Comparison of ENCODE assay signal across 8 mouse cellular contexts in genomic region chr12:69539353-69539752, GRCm38 (mm10). TPM values are rescaled to one million over a fixed set of nuclear protein-coding genes. Genes with fewer than 3 reads are reported as not detected.
DNase-seq lines count a peak whose midpoint lies in the region; ATAC-seq and TF ChIP-seq lines count a peak whose summit lies in the region.

No protein-coding gene starts in this region.

- H3K9ac ChIP-seq in forebrain, embryonic 13.5 days, result no peak overlapping the region
- no peak overlapping the region for H3K9ac ChIP-seq in forebrain, embryonic 16.5 days (replicated peaks; ENCODE audit: low read depth, low read length)
- no peak overlapping the region for H3K9ac ChIP-seq in lung, postnatal 0 days (replicated peaks; ENCODE audit: low read depth)
- no peak overlapping the region for H3K9ac ChIP-seq in heart, embryonic 16.5 days (ENCODE audit: low read length)
- no peak overlapping the region for H3K9ac ChIP-seq in stomach, embryonic 15.5 days
- no peak overlapping the region for H3K9ac ChIP-seq in hindbrain, embryonic 14.5 days

- 0 out of 2 replicates have a peak, but pooled peaks cover 5% of the 10 kb centered on the region for H3K27me3 ChIP-seq in forebrain, embryonic 13.5 days
- H3K27me3 ChIP-seq in forebrain, embryonic 16.5 days (replicated peaks; ENCODE audit: control insufficient read depth, insufficient read depth, low read length), result no peaks in the 10 kb centered on the region
- no peaks in the 10 kb centered on the region for H3K27me3 ChIP-seq in lung, postnatal 0 days (replicated peaks; ENCODE audit: insufficient read depth, low read length)
- no peaks in the 10 kb centered on the region for H3K27me3 ChIP-seq in heart, embryonic 16.5 days (ENCODE audit: control insufficient read depth, insufficient read depth, low read length)
- H3K27me3 ChIP-seq in stomach, embryonic 15.5 days (replicated peaks), result no peaks in the 10 kb centered on the region
- H3K27me3 ChIP-seq in hindbrain, embryonic 14.5 days (ENCODE audit: control insufficient read depth, insufficient read depth, low read length), result no peaks in the 10 kb centered on the region

- DNase-seq in lung, postnatal 0 days (ENCODE audit: low spot score), result peak; percentile 58
- no peak for DNase-seq in lung, postnatal 25 days (ENCODE audit: low spot score)
- DNase-seq in urinary bladder, postnatal 36 days (ENCODE audit: low spot score in 2 of 2), result no peak
- DNase-seq in hindbrain, embryonic 14.5 days (ENCODE audit: low spot score), result no peak

- TF ChIP-seq CTCF in lung, postnatal 0 days (IDR thresholded peaks at IDR 0.05), result no peak

- no peak overlapping the region for H3K4me2 ChIP-seq in forebrain, embryonic 13.5 days
- H3K4me2 ChIP-seq in forebrain, embryonic 16.5 days (ENCODE audit: low read length), result no peak overlapping the region
- H3K4me2 ChIP-seq in lung, postnatal 0 days (replicated peaks; ENCODE audit: low read depth, low read length), result no peak overlapping the region
- H3K4me2 ChIP-seq in heart, embryonic 16.5 days (ENCODE audit: low read depth, low read length), result no peak overlapping the region
- no peak overlapping the region for H3K4me2 ChIP-seq in stomach, embryonic 15.5 days
- no peak overlapping the region for H3K4me2 ChIP-seq in hindbrain, embryonic 14.5 days (replicated peaks)

- WGBS in forebrain, embryonic 13.5 days, result 44% methylated on average over 7 of the region's 7 CpGs
- WGBS in forebrain, embryonic 16.5 days, result 31% methylated on average over 7 of the region's 7 CpGs
- 41% methylated on average over 7 of the region's 7 CpGs for WGBS in lung, postnatal 0 days
- 62% methylated on average over 7 of the region's 7 CpGs for WGBS in heart, embryonic 16.5 days
- WGBS in stomach, embryonic 15.5 days, result 41% methylated on average over 7 of the region's 7 CpGs
- 61% methylated on average over 7 of the region's 7 CpGs for WGBS in hindbrain, embryonic 14.5 days

- ATAC-seq in forebrain, embryonic 13.5 days, result no peak
- ATAC-seq in forebrain, embryonic 16.5 days, result no peak
- no peak; the same call in 1 of the 2 replicates for ATAC-seq in lung, postnatal 0 days
- 0 out of 2 replicates have a peak, but pooled peaks have one; percentile 14 for ATAC-seq in heart, embryonic 16.5 days (replicated peaks; ENCODE audit: extremely low read depth, insufficient read depth, low FRiP score)
- no peak for ATAC-seq in stomach, embryonic 15.5 days (ENCODE audit: insufficient read depth, low FRiP score, low read depth)
- no peak for ATAC-seq in hindbrain, embryonic 14.5 days (ENCODE audit: low FRiP score)

- H3K36me3 ChIP-seq in forebrain, embryonic 13.5 days (ENCODE audit: poor library complexity, severe bottlenecking), result no peaks in the 10 kb centered on the region
- H3K36me3 ChIP-seq in forebrain, embryonic 16.5 days (ENCODE audit: control insufficient read depth, insufficient read depth), result no peaks in the 10 kb centered on the region
- H3K36me3 ChIP-seq in lung, postnatal 0 days (ENCODE audit: insufficient read depth, low read length), result no peaks in the 10 kb centered on the region
- H3K36me3 ChIP-seq in heart, embryonic 16.5 days (ENCODE audit: control insufficient read depth, insufficient read depth), result no peaks in the 10 kb centered on the region
- no peaks in the 10 kb centered on the region for H3K36me3 ChIP-seq in stomach, embryonic 15.5 days
- H3K36me3 ChIP-seq in hindbrain, embryonic 14.5 days (replicated peaks; ENCODE audit: control insufficient read depth, insufficient read depth), result no peaks in the 10 kb centered on the region

- peaks cover 20% of the 10 kb centered on the region for H3K4me1 ChIP-seq in forebrain, embryonic 13.5 days
- peaks cover 4% of the 10 kb centered on the region; the same call in 1 of the 2 replicates for H3K4me1 ChIP-seq in forebrain, embryonic 16.5 days (replicated peaks; ENCODE audit: control insufficient read depth, insufficient read depth, low read length)
- peaks cover 15% of the 10 kb centered on the region; the same call in 1 of the 2 replicates for H3K4me1 ChIP-seq in lung, postnatal 0 days (ENCODE audit: insufficient read depth, low read depth, low read length)
- H3K4me1 ChIP-seq in heart, embryonic 16.5 days (ENCODE audit: control insufficient read depth, insufficient read depth, low read length), result peaks cover 24% of the 10 kb centered on the region
- peaks cover 27% of the 10 kb centered on the region for H3K4me1 ChIP-seq in stomach, embryonic 15.5 days
- H3K4me1 ChIP-seq in hindbrain, embryonic 14.5 days (replicated peaks; ENCODE audit: control insufficient read depth, insufficient read depth, low read length), result peaks cover 13% of the 10 kb centered on the region; the same call in 1 of the 2 replicates

- no peak overlapping the region for H3K4me3 ChIP-seq in forebrain, embryonic 13.5 days
- H3K4me3 ChIP-seq in forebrain, embryonic 16.5 days (replicated peaks; ENCODE audit: low read length), result no peak overlapping the region
- H3K4me3 ChIP-seq in lung, postnatal 0 days (ENCODE audit: low read depth, low read length), result no peak overlapping the region
- H3K4me3 ChIP-seq in heart, embryonic 16.5 days (ENCODE audit: low read length), result no peak overlapping the region
- H3K4me3 ChIP-seq in stomach, embryonic 15.5 days (replicated peaks), result no peak overlapping the region
- no peak overlapping the region for H3K4me3 ChIP-seq in hindbrain, embryonic 14.5 days (replicated peaks; ENCODE audit: low read length)

- peak overlapping the region; percentile 31; the same call in 1 of the 2 replicates for H3K27ac ChIP-seq in forebrain, embryonic 13.5 days
- H3K27ac ChIP-seq in forebrain, embryonic 16.5 days (ENCODE audit: low read length), result no peak overlapping the region
- H3K27ac ChIP-seq in lung, postnatal 0 days (ENCODE audit: low read length), result peak overlapping the region; percentile 90; the same call in 1 of the 2 replicates
- peak overlapping the region; percentile 92 for H3K27ac ChIP-seq in heart, embryonic 16.5 days (ENCODE audit: low read length)
- peak overlapping the region; percentile 97 for H3K27ac ChIP-seq in stomach, embryonic 15.5 days
- H3K27ac ChIP-seq in hindbrain, embryonic 14.5 days, result no peak overlapping the region

- 0 out of 2 replicates have a peak, but pooled peaks have one; percentile 11 for TF ChIP-seq EP300 in lung, postnatal 0 days (IDR thresholded peaks at IDR 0.05)

- no peaks in the 10 kb centered on the region for H3K9me3 ChIP-seq in forebrain, embryonic 13.5 days (replicated peaks)
- H3K9me3 ChIP-seq in forebrain, embryonic 16.5 days (ENCODE audit: control insufficient read depth, low read length), result no peaks in the 10 kb centered on the region
- no peaks in the 10 kb centered on the region for H3K9me3 ChIP-seq in lung, postnatal 0 days (ENCODE audit: low read length)
- no peaks in the 10 kb centered on the region for H3K9me3 ChIP-seq in heart, embryonic 16.5 days (replicated peaks; ENCODE audit: control insufficient read depth, low read length)
- H3K9me3 ChIP-seq in stomach, embryonic 15.5 days, result no peaks in the 10 kb centered on the region
- H3K9me3 ChIP-seq in hindbrain, embryonic 14.5 days (ENCODE audit: control insufficient read depth, low read length), result no peaks in the 10 kb centered on the region

RNA-seq across cellular contexts. Expression of gene Vcpkmt, which starts 43.5 kb away (rescaled TPM):
- polyA plus RNA-seq in forebrain, embryonic 13.5 days (2015; fragmentation: Nextera tagmentation; extraction: Ambion mirVana), result 26.0 and 26.9 TPM in 2 replicates
- polyA plus RNA-seq in forebrain, embryonic 16.5 days (2015; fragmentation: Nextera tagmentation; extraction: Ambion mirVana), result 30.6 and 33.5 TPM in 2 replicates
- 20.6 and 25.6 TPM in 2 replicates for polyA plus RNA-seq in lung, postnatal 0 days (2015; fragmentation: Nextera tagmentation; extraction: Ambion mirVana)
- 15.7 and 19.2 TPM in 2 replicates for polyA plus RNA-seq in heart, embryonic 16.5 days (2015; fragmentation: Nextera tagmentation; extraction: Ambion mirVana)
- 27.5 and 29.7 TPM in 2 replicates for polyA plus RNA-seq in stomach, embryonic 15.5 days (2015; fragmentation: Nextera tagmentation; extraction: Ambion mirVana)
- 22.9 and 24.4 TPM in 2 replicates for polyA plus RNA-seq in hindbrain, embryonic 14.5 days (2014; fragmentation: Nextera tagmentation; extraction: Ambion mirVana)

Comparison
In these comparisons a context has a peak if more than half of its experiments do, and no peak if none do; other contexts are left out.
1. H3K27ac ChIP-seq: peak in forebrain, embryonic 13.5 days (single experiment), lung, postnatal 0 days (single experiment), heart, embryonic 16.5 days (single experiment) and stomach, embryonic 15.5 days (single experiment); none in forebrain, embryonic 16.5 days (single experiment) and hindbrain, embryonic 14.5 days (single experiment).